29 mouse cellular contexts compared by ENCODE assay signal in genomic region chr9:89610592-89610991, GRCm38 (mm10). TPM values are rescaled to one million over a fixed set of nuclear protein-coding genes. Genes with fewer than 3 reads are reported as not detected.
DNase-seq lines count a peak whose midpoint lies in the region; ATAC-seq and TF ChIP-seq lines count a peak whose summit lies in the region.
"Had no signal": no experiment of that assay in that cellular context is flagged by ENCODE, and none has a peak within 500 bp of the region (broad histone marks: within the 10 kb centered on the region; RNA-seq: fewer than 3 reads in every experiment).

No protein-coding gene starts in this region.

- no peaks in the 10 kb centered on the region for H3K36me3 ChIP-seq in midbrain, embryonic 15.5 days (replicated peaks)
- no peaks in the 10 kb centered on the region for H3K36me3 ChIP-seq in midbrain, postnatal 0 days (ENCODE audit: insufficient read depth, low read length)
- H3K36me3 ChIP-seq in intestine, embryonic 15.5 days = no peaks in the 10 kb centered on the region
- H3K36me3 ChIP-seq in hindbrain, embryonic 13.5 days = no peaks in the 10 kb centered on the region
- H3K36me3 ChIP-seq: embryonic facial prominence, embryonic 12.5 days; kidney, embryonic 15.5 days had no signal

- H3K9ac ChIP-seq in midbrain, embryonic 15.5 days = no peak overlapping the region
- H3K9ac ChIP-seq in midbrain, postnatal 0 days (replicated peaks; ENCODE audit: low read length, poor library complexity, severe bottlenecking) = no peak overlapping the region
- no peak overlapping the region for H3K9ac ChIP-seq in intestine, embryonic 15.5 days
- no peak overlapping the region for H3K9ac ChIP-seq in hindbrain, embryonic 13.5 days
- H3K9ac ChIP-seq: embryonic facial prominence, embryonic 12.5 days; kidney, embryonic 15.5 days; liver, embryonic 14.5 days; lung, embryonic 14.5 days had no signal

- no peaks in the 10 kb centered on the region for H3K27me3 ChIP-seq in midbrain, embryonic 15.5 days (replicated peaks)
- H3K27me3 ChIP-seq in midbrain, postnatal 0 days (ENCODE audit: insufficient read depth, low read length) = no peaks in the 10 kb centered on the region; the same call in 1 of the 2 replicates
- H3K27me3 ChIP-seq in intestine, embryonic 15.5 days (replicated peaks) = no peaks in the 10 kb centered on the region
- no peaks in the 10 kb centered on the region for H3K27me3 ChIP-seq in hindbrain, embryonic 13.5 days
- H3K27me3 ChIP-seq: CH12.LX; embryonic facial prominence, embryonic 12.5 days; kidney, embryonic 15.5 days had no signal

- DNase-seq in embryo, embryonic 10 days (ENCODE audit: low spot score) = peak; percentile 25
- DNase-seq in embryo, embryonic 11 days = no peak
- no peak for DNase-seq in midbrain, postnatal 0 days (ENCODE audit: low spot score)
- peak; percentile 23 for DNase-seq in yolk sac, embryonic 10.5 days (ENCODE audit: low spot score)
- DNase-seq: adrenal gland, adult 8-10 months; cerebellum, adult 11-12 months; cerebellum, adult 9-11 months; gastrocnemius, postnatal 36 days; heart, adult 18-20 months; heart, postnatal 14 days; kidney, adult 18-20 months; kidney, postnatal 25 days; liver; lung, embryonic 14.5 days; lung, postnatal 14 days; right cerebral cortex, adult 18-20 months; spleen, adult 18-20 months had no signal

- H3K4me1 ChIP-seq in midbrain, embryonic 15.5 days = 0 out of 2 replicates have a peak, but pooled peaks cover 5% of the 10 kb centered on the region
- H3K4me1 ChIP-seq in midbrain, postnatal 0 days (ENCODE audit: insufficient read depth, low read length) = no peaks in the 10 kb centered on the region
- no peaks in the 10 kb centered on the region for H3K4me1 ChIP-seq in intestine, embryonic 15.5 days (replicated peaks)
- peaks cover 3% of the 10 kb centered on the region; the same call in 1 of the 2 replicates for H3K4me1 ChIP-seq in hindbrain, embryonic 13.5 days (replicated peaks)
- H3K4me1 ChIP-seq: embryonic facial prominence, embryonic 12.5 days; kidney, embryonic 15.5 days had no signal

- WGBS in midbrain, embryonic 15.5 days = 63% methylated on average over 4 of the region's 4 CpGs
- 64% methylated on average over 4 of the region's 4 CpGs for WGBS in midbrain, postnatal 0 days
- 17% methylated on average over 4 of the region's 4 CpGs for WGBS in intestine, embryonic 15.5 days
- WGBS in hindbrain, embryonic 13.5 days = 63% methylated on average over 4 of the region's 4 CpGs

- no peak overlapping the region for H3K27ac ChIP-seq in midbrain, embryonic 15.5 days
- no peak overlapping the region for H3K27ac ChIP-seq in midbrain, postnatal 0 days (ENCODE audit: low read depth, low read length)
- H3K27ac ChIP-seq in intestine, embryonic 15.5 days = no peak overlapping the region
- no peak overlapping the region for H3K27ac ChIP-seq in hindbrain, embryonic 13.5 days
- H3K27ac ChIP-seq: embryonic facial prominence, embryonic 12.5 days; hindbrain, postnatal 0 days; kidney, embryonic 15.5 days; liver, embryonic 14.5 days had no signal

- no peak overlapping the region for H3K4me2 ChIP-seq in midbrain, embryonic 15.5 days
- no peak overlapping the region for H3K4me2 ChIP-seq in midbrain, postnatal 0 days (ENCODE audit: low read depth, low read length, poor library complexity, severe bottlenecking)
- H3K4me2 ChIP-seq in intestine, embryonic 15.5 days (replicated peaks) = no peak overlapping the region
- H3K4me2 ChIP-seq in hindbrain, embryonic 13.5 days = no peak overlapping the region
- H3K4me2 ChIP-seq: embryonic facial prominence, embryonic 12.5 days; kidney, embryonic 15.5 days; lung, embryonic 14.5 days had no signal

- H3K4me3 ChIP-seq in midbrain, embryonic 15.5 days = no peak overlapping the region
- no peak overlapping the region for H3K4me3 ChIP-seq in midbrain, postnatal 0 days (ENCODE audit: low read depth, low read length)
- no peak overlapping the region for H3K4me3 ChIP-seq in intestine, embryonic 15.5 days (replicated peaks)
- H3K4me3 ChIP-seq in hindbrain, embryonic 13.5 days = no peak overlapping the region
- H3K4me3 ChIP-seq: embryonic facial prominence, embryonic 12.5 days; kidney, embryonic 15.5 days had no signal

- TF ChIP-seq CTCF in midbrain, postnatal 0 days (IDR thresholded peaks at IDR 0.05) = no peak

- H3K9me3 ChIP-seq in midbrain, embryonic 15.5 days = no peaks in the 10 kb centered on the region
- H3K9me3 ChIP-seq in midbrain, postnatal 0 days (ENCODE audit: low read length) = no peaks in the 10 kb centered on the region
- no peaks in the 10 kb centered on the region for H3K9me3 ChIP-seq in intestine, embryonic 15.5 days
- no peaks in the 10 kb centered on the region for H3K9me3 ChIP-seq in hindbrain, embryonic 13.5 days
- H3K9me3 ChIP-seq: embryonic facial prominence, embryonic 12.5 days; kidney, embryonic 15.5 days had no signal

- ATAC-seq in midbrain, embryonic 15.5 days (replicated peaks) = 0 out of 2 replicates have a peak, but pooled peaks have one; percentile 32
- no peak for ATAC-seq in midbrain, postnatal 0 days (ENCODE audit: low FRiP score)
- ATAC-seq in intestine, embryonic 15.5 days = peak; percentile 70
- ATAC-seq in hindbrain, embryonic 13.5 days (ENCODE audit: low FRiP score) = no peak; the same call in 1 of the 2 replicates
- ATAC-seq: forebrain, embryonic 14.5 days; hindbrain, postnatal 0 days had no signal

RNA-seq across cellular contexts. Expression of gene Minar1, which starts 12.3 kb away (rescaled TPM):
- 1.9 and 2.0 TPM in 2 replicates for polyA plus RNA-seq in midbrain, embryonic 15.5 days (2015; fragmentation: Nextera tagmentation; extraction: Ambion mirVana)
- 17.3 and 17.7 TPM in 2 replicates for total RNA-seq in midbrain, postnatal 0 days (2014; rRNA removed)
- 3.1 and 3.5 TPM in 2 replicates for polyA plus RNA-seq in midbrain, postnatal 0 days (2015; fragmentation: Nextera tagmentation; extraction: Ambion mirVana)
- polyA plus RNA-seq in intestine, embryonic 15.5 days (2015; fragmentation: Nextera tagmentation; extraction: Ambion mirVana) = 0.26 and 0.59 TPM in 2 replicates
- polyA plus RNA-seq in hindbrain, embryonic 13.5 days (2015; fragmentation: Nextera tagmentation; extraction: Ambion mirVana) = 2.4 and 2.8 TPM in 2 replicates
- total RNA-seq: common myeloid progenitor, adult 5-6 weeks; gastrocnemius, postnatal 36 days; heart, adult 18-20 months had no signal
- polyA plus RNA-seq: C2C12; heart, embryonic 14.5 days; liver, embryonic 14.5 days had no signal

Comparison
In these comparisons a context has a peak if more than half of its experiments do, and no peak if none do; other contexts are left out.
1. DNase-seq: peak in embryo, embryonic 10 days (single experiment) and yolk sac, embryonic 10.5 days (single experiment); none in embryo, embryonic 11 days (single experiment) and midbrain, postnatal 0 days (single experiment).
2. ATAC-seq: peak in midbrain, embryonic 15.5 days (single experiment) and intestine, embryonic 15.5 days (single experiment); none in midbrain, postnatal 0 days (single experiment) and hindbrain, embryonic 13.5 days (single experiment).